Mouse (Mus musculus): ENCODE data around the gene Tprn.

DNA sequence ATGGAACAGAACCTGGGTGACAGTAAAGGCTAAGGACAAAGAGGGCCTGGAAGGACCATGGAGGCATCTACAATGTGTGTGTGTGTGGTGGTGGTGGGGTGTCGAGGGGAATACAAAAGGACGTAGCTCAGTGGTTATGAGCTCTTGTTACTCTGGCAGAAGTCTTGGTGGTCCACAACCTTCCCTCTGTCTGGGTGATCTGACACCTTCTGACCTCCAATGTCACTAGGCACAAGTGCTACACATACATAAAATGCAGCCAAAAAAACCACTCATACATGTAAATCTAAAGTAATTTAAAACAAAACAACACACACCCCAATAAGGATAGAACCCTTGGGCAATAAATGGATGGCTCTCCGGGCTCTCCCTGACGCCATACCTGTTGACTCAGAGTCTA is 35.0 kb upstream of the Tprn start:
- TF ChIP-seq HCFC1 (IDR thresholded peaks at IDR 0.05; ENCODE audit: borderline replicate concordance, insufficient read depth, low read length) = no peak
- no peak for TF ChIP-seq ZNF384 (IDR thresholded peaks at IDR 0.05; ENCODE audit: low read depth, low read length)
- no peak for TF ChIP-seq MAFK (IDR thresholded peaks at IDR 0.05; ENCODE audit: insufficient read depth, low read depth, low read length)

All from ES-E14 (cell line).